Mouse (Mus musculus): ENCODE results near the gene Hgf. TPM values are rescaled to one million over a fixed set of nuclear protein-coding genes. Genes with fewer than 3 reads are reported as not detected.

Hgf gene
- total RNA-seq, 2 experiments from 2014 or later: 0.77 to 0.84 TPM

Other genes starting within 250 kb of the Hgf start
- not detected for gene Gm28710, start 238.3 kb downstream of the Hgf start, total RNA-seq (2021)